Mouse (Mus musculus): ENCODE measurements around the gene Gfral. TPM values are rescaled to one million over a fixed set of nuclear protein-coding genes. Genes with fewer than 3 reads are reported as not detected.

Gfral gene
- polyA plus RNA-seq (2016; fragmentation: Nextera tagmentation; extraction: Ambion mirVana), result not detected in 2 replicates

DNA sequence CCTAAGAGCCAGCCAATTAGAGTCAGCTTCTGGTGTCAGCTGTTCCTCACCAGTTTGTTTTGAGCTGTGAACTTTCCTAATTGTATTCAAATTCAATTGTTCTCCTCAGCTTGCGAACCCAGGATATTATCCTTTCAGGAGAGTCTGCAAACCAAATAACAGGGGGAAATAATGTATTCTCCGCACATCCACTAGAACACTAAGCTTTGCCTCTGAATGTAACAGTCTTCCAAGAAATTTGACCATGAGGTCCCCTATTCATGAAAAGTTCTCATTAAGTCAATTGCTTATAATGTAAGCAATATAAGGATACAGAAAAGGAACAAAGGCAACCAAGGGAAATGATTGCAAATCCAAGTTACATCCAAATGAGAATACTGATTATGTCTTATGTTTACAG lies at the start of gene Gfral:
Gene Gfral, minus strand, starts transcription at position 101 of the 400 bp plus-strand sequence.
- no peaks in the 10 kb centered on the region for H3K36me3 ChIP-seq
- H3K9ac ChIP-seq (replicated peaks), result no peak within 1 kb of the TSS
- WGBS, result 87% methylated on average over 2 of the region's 2 CpGs
- H3K27me3 ChIP-seq, result no peaks in the 10 kb centered on the region
- no peak within 1 kb of the TSS for H3K4me2 ChIP-seq
- H3K27ac ChIP-seq, result no peak within 1 kb of the TSS
- no peaks in the 10 kb centered on the region for H3K9me3 ChIP-seq
- no peaks in the 10 kb centered on the region for H3K4me1 ChIP-seq (replicated peaks)
- no peak within 1 kb of the TSS for H3K4me3 ChIP-seq (replicated peaks)
- ATAC-seq (ENCODE audit: insufficient number of reproducible peaks, insufficient read depth, low FRiP score, low TSS enrichment, low read depth), result no peak

DNA sequence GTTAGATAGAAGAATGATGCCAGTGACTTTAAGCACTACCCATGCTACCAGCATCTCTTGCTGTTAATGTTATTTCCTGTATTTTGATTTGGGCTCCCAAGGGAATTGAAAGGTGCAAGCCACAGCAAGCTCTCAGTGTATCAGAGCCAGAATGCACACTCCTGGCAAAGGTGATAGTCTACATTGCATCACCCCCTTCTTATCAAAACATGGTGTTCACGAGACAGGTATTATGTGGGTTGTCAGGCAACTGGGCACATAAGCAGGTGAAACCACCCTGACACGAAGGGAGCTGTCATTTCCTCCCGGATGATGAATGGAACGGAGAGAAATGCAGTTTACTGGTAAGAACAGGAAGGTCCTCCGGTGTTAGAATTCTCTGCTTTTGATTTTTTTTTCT lies 44.3 kb upstream of the Gfral start:
- Histone ChIP-seq H3K4me2 (no peak overlapping the region), H3K27ac (no peak overlapping the region), H3K4me3 (replicated peaks) (no peak overlapping the region), H3K9ac (replicated peaks) (no peak overlapping the region), H3K36me3 (no peaks in the 10 kb centered on the region), H3K27me3 (no peaks in the 10 kb centered on the region), H3K4me1 (replicated peaks) (no peaks in the 10 kb centered on the region), H3K9me3 (no peaks in the 10 kb centered on the region)
- no peak for ATAC-seq (ENCODE audit: insufficient number of reproducible peaks, insufficient read depth, low FRiP score, low TSS enrichment, low read depth)
- WGBS, result 80% methylated on average over 5 of the region's 5 CpGs

DNA sequence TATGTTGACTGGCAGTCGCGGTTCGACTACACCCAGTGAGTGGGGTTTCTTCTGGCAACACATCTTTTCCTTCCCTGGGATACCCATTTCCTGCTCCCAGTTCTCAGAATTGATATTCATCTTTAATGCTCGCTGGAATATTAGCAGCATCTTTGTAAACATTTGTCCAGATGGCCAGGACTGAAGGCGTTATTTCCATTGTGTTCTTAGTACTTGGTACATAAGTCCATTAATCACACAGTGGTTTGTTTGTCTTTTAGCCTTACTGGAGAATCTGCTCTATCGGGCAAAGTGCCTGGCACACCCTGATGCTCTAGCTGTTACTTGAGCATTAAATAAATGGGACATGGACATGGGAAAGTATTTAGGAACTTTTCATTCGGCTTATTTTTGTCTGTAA lies 39.1 kb upstream of the Gfral start:
- Histone ChIP-seq H3K9ac (replicated peaks) (no peak overlapping the region), H3K36me3 (no peaks in the 10 kb centered on the region), H3K27me3 (no peaks in the 10 kb centered on the region), H3K4me3 (replicated peaks) (no peak overlapping the region), H3K27ac (no peak overlapping the region), H3K4me2 (no peak overlapping the region), H3K9me3 (no peaks in the 10 kb centered on the region), H3K4me1 (replicated peaks) (no peaks in the 10 kb centered on the region)
- 82% methylated on average over 7 of the region's 7 CpGs for WGBS
- no peak for ATAC-seq (ENCODE audit: insufficient number of reproducible peaks, insufficient read depth, low FRiP score, low TSS enrichment, low read depth)

DNA sequence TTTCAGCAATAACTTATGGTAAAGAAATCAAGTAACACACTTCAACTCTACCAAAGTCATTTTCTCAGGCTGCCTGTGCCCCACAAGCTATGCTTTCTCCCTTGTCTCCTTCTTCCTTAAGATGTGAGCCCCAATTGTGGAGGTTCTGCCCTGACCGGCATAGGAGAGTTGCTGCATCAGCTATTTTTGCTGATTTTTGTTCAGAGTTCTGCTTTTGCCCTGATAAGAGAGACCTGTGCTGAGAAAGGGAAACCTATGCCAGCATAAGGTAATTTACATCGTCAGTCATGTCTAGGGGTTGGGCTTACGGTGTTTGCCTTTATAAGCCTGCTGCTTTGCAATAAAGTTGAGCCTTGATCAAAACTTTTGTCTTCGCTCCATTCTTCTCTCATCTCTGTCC lies 38.7 kb upstream of the Gfral start:
- WGBS, result 84% methylated on average over 4 of the region's 4 CpGs
- H3K27ac ChIP-seq, result no peak overlapping the region
- H3K36me3 ChIP-seq, result no peaks in the 10 kb centered on the region
- no peaks in the 10 kb centered on the region for H3K4me1 ChIP-seq (replicated peaks)
- H3K4me2 ChIP-seq, result no peak overlapping the region
- no peak overlapping the region for H3K9ac ChIP-seq (replicated peaks)
- no peaks in the 10 kb centered on the region for H3K27me3 ChIP-seq
- ATAC-seq (ENCODE audit: insufficient number of reproducible peaks, insufficient read depth, low FRiP score, low TSS enrichment, low read depth), result no peak
- H3K4me3 ChIP-seq (replicated peaks), result no peak overlapping the region
- H3K9me3 ChIP-seq, result no peaks in the 10 kb centered on the region

DNA sequence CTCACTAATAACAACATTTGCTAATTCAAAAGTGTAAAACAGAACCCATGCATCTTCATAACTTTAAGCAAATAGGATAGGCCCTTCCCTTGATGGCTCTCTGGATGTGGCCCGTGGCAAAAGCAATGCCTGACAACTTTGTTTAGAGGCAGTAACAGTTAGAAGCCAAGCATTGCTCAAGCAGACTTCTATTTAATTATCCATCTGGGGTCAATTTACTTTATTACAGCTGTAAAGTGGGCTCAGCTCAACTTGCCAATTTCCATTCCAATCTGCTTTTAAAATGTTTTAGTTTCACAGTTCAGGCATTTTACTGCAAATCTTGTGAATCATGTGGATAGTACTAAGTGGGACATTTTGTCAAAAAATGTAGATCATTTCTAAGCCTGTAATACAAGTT lies 28.9 kb upstream of the Gfral start:
- Histone ChIP-seq H3K4me3 (replicated peaks) (no peak overlapping the region), H3K9ac (replicated peaks) (no peak overlapping the region), H3K4me2 (no peak overlapping the region), H3K36me3 (no peaks in the 10 kb centered on the region), H3K27me3 (no peaks in the 10 kb centered on the region), H3K9me3 (no peaks in the 10 kb centered on the region), H3K4me1 (replicated peaks) (peaks cover 12% of the 10 kb centered on the region; the same call in 1 of the 2 replicates), H3K27ac (no peak overlapping the region)
- WGBS, result 6% methylated on average over 1 of the region's 1 CpGs
- ATAC-seq (ENCODE audit: insufficient number of reproducible peaks, insufficient read depth, low FRiP score, low TSS enrichment, low read depth), result no peak; the same call in 1 of the 2 replicates

DNA sequence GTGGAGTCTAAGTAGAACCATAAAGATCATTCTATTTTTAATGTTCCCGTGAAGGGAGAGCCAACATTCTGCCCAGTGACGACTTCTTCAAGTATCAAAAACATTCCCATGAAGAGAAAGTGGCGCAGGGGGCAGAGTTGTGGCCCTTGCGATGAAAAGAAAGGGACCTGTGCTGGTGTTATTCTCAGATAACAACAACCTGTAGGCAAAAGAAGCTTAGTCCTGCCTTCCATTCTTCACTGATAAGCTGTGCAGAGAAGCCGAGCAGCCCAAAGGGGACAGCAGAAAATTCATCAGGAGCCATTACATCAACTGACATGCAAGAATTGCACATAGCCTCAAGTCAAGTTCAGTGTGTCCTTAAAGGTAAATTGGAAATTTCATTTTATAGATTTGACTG lies 24.5 kb upstream of the Gfral start:
- Histone ChIP-seq H3K9ac (replicated peaks) (no peak overlapping the region), H3K4me2 (no peak overlapping the region), H3K36me3 (no peaks in the 10 kb centered on the region), H3K4me3 (replicated peaks) (no peak overlapping the region), H3K27me3 (no peaks in the 10 kb centered on the region), H3K4me1 (replicated peaks) (peaks cover 27% of the 10 kb centered on the region), H3K27ac (no peak overlapping the region), H3K9me3 (no peaks in the 10 kb centered on the region)
- no peak for ATAC-seq (ENCODE audit: insufficient number of reproducible peaks, insufficient read depth, low FRiP score, low TSS enrichment, low read depth)
- 79% methylated on average over 5 of the region's 5 CpGs for WGBS

DNA sequence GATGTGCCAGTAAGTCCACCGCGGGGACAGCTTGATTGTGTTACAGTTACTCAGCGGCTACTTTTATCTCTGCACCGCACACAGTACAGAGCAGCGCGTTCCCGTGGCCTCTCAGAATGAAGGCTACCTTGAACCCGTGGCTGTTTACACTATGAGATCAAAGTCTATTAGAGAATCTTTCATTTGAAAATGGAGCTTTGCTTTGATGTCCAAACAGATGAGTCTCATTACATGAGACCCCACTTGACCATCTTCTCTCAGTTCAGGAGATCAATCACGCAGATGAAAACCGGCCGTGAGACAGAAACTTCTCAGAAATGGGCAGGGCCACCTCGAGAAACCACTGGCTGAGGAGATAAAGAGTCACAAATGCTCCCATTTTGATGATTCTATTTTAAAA lies 23.8 kb upstream of the Gfral start:
- Histone ChIP-seq H3K27ac (no peak overlapping the region), H3K4me3 (replicated peaks) (no peak overlapping the region), H3K27me3 (no peaks in the 10 kb centered on the region), H3K4me2 (peak overlapping the region; percentile 72), H3K9ac (replicated peaks) (no peak overlapping the region), H3K36me3 (no peaks in the 10 kb centered on the region), H3K9me3 (no peaks in the 10 kb centered on the region), H3K4me1 (replicated peaks) (peaks cover 21% of the 10 kb centered on the region)
- 22% methylated on average over 12 of the region's 12 CpGs for WGBS
- ATAC-seq (ENCODE audit: insufficient number of reproducible peaks, insufficient read depth, low FRiP score, low TSS enrichment, low read depth), result no peak

DNA sequence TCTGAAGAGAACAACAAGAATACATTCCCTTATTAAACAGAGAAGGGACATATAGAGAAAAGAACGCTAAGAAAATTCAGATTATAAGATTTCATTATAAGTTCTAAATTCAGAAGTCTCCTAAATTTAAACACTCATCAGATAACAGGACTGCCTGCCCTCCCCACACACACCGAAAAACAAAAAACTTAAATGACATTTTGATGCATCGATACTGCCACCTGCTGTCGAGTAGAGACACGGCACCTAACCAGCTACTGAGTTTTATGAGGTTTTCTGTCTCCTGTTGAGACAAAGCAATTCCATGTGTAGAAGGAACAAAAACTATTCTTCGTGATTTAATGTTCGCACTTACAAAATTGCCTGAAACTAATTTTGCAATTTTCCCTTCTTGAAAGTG lies 23.2 kb upstream of the Gfral start:
- Histone ChIP-seq H3K4me2 (peak overlapping the region; percentile 72), H3K4me3 (replicated peaks) (peak overlapping the region; percentile 38; the same call in 1 of the 2 replicates), H3K36me3 (no peaks in the 10 kb centered on the region), H3K4me1 (replicated peaks) (peaks cover 17% of the 10 kb centered on the region), H3K27me3 (no peaks in the 10 kb centered on the region), H3K27ac (no peak overlapping the region), H3K9me3 (no peaks in the 10 kb centered on the region), H3K9ac (replicated peaks) (no peak overlapping the region)
- no peak for ATAC-seq (ENCODE audit: insufficient number of reproducible peaks, insufficient read depth, low FRiP score, low TSS enrichment, low read depth)
- 1% methylated on average over 7 of the region's 7 CpGs for WGBS

DNA sequence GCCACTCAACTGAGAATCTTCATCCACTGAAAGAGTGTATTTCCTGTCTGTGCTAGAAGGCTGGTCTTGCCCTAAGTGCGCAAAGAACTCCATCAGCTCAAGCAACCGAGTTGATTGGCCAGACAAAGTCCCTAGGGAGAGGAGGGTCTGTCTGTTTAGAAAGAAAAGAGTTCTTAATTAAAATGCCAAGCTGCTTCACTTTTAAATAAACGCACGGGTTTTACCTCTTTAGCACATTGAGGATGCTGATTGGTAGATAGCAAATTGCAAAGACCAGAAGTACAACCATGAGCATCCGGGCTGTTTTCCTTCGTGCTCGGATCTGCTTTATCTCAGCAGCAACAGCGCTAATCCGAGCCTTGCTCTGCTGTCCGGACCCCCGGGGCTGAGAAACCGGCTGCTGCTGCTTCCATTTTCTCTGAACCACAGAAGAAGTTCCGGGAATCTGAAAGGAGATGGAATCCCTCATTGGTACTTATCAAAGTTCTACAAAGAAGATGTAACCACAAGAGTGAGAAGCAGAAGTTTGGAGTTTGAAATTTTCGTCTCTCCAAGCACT lies 22.6 kb upstream of the Gfral start:
- Histone ChIP-seq H3K4me1 (replicated peaks) (peaks cover 17% of the 10 kb centered on the region), H3K36me3 (no peaks in the 10 kb centered on the region), H3K4me2 (peak overlapping the region; percentile 72), H3K27me3 (no peaks in the 10 kb centered on the region), H3K9me3 (no peaks in the 10 kb centered on the region), H3K9ac (replicated peaks) (peak overlapping the region; percentile 59), H3K4me3 (replicated peaks) (peak overlapping the region; percentile 38), H3K27ac (peak overlapping the region; percentile 69)
- 3% methylated on average over 14 of the region's 14 CpGs for WGBS
- 0 out of 2 replicates have a peak, but pooled peaks have one; percentile 62 for ATAC-seq (ENCODE audit: insufficient number of reproducible peaks, insufficient read depth, low FRiP score, low TSS enrichment, low read depth)

DNA sequence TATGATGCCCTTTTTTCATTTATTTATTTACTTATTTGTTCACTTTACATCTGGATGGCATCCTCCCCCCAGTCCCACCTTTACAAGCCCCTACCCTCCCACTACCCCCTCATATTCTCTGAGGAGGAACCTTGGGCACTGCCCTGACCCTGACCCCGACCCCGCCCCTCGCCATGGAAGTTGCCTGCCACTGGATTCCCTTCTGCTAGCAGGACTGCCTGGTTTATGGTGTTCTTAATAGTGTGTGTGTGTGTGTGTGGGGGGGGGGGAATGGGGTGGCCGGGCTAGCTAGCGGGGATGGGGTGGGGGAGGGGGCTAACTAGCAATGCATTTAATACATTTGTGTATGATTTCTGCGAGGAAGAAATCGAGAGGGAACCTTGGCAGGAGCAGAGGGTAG lies 21.4 kb upstream of the Gfral start:
- no peak for ATAC-seq (ENCODE audit: insufficient number of reproducible peaks, insufficient read depth, low FRiP score, low TSS enrichment, low read depth)
- no peak overlapping the region for H3K4me3 ChIP-seq (replicated peaks)
- no peaks in the 10 kb centered on the region for H3K27me3 ChIP-seq
- no peaks in the 10 kb centered on the region for H3K36me3 ChIP-seq
- WGBS, result 29% methylated on average over 6 of the region's 7 CpGs
- H3K9me3 ChIP-seq, result no peaks in the 10 kb centered on the region
- no peak overlapping the region for H3K9ac ChIP-seq (replicated peaks)
- H3K4me2 ChIP-seq, result no peak overlapping the region
- peaks cover 17% of the 10 kb centered on the region for H3K4me1 ChIP-seq (replicated peaks)
- no peak overlapping the region for H3K27ac ChIP-seq

DNA sequence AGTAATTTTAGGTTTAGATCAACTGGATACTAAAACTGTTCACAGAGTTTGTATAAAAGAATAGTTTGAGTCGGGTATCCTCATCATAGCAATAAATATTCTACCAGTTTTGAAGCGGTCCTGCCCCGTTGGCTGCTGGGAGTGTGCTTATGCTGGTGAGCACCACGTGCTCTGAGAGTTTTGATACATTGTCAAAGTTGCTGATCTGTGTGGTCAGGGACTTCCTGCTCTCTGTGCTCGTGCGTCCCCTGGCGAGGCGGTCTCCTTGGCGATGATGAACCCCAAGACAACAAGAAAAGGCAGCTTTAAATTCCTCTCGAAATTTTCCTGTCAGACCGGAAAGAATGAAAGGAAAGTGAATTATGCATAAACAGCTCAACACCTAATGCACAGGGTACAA lies 16.9 kb upstream of the Gfral start:
- no peak for ATAC-seq (ENCODE audit: insufficient number of reproducible peaks, insufficient read depth, low FRiP score, low TSS enrichment, low read depth)
- 64% methylated on average over 11 of the region's 11 CpGs for WGBS

More for the DNA sequence above, 16.9 kb upstream of the Gfral start:
- Histone ChIP-seq H3K9ac (replicated peaks) (no peak overlapping the region), H3K4me3 (replicated peaks) (no peak overlapping the region), H3K36me3 (no peaks in the 10 kb centered on the region), H3K9me3 (no peaks in the 10 kb centered on the region), H3K4me1 (replicated peaks) (peaks cover 10% of the 10 kb centered on the region), H3K27me3 (no peaks in the 10 kb centered on the region), H3K27ac (no peak overlapping the region), H3K4me2 (no peak overlapping the region)
